Mouse (Mus musculus): ENCODE measurements at regions not wholly inside any gene's neighbourhood (a gene's known extent, or its start where the extent isn't known, plus 50 kb on each side); places are given as distances from the start of the nearest gene placed in this dataset.

GRCm38 (mm10) chr5:35162120-35162519 lies 56.6 kb upstream of the Lrpap1 start:
- TF ChIP-seq CEBPB (IDR thresholded peaks at IDR 0.05; ENCODE audit: insufficient read depth, poor library complexity, severe bottlenecking) (no peak), POLR2A (IDR thresholded peaks at IDR 0.05; ENCODE audit: insufficient read length, low read depth) (no peak), E2F4 (IDR thresholded peaks at IDR 0.05; ENCODE audit: insufficient read depth) (no peak), MYOD1 (IDR thresholded peaks at IDR 0.05; ENCODE audit: control insufficient read depth in 1 of 3, insufficient read length in 2 of 3, low read depth in 2 of 3) (no peak), MAX (IDR thresholded peaks at IDR 0.05; ENCODE audit: low read depth) (no peak), USF1 (IDR thresholded peaks at IDR 0.05; ENCODE audit: low read depth) (no peak), TCF12 (IDR thresholded peaks at IDR 0.05; ENCODE audit: insufficient read depth, poor library complexity, severe bottlenecking) (no peak), POLR2AphosphoS2 (IDR thresholded peaks at IDR 0.05; ENCODE audit: insufficient read length, low read depth) (no peak), REST (IDR thresholded peaks at IDR 0.05; ENCODE audit: insufficient read depth, insufficient read length) (no peak), MYOG (IDR thresholded peaks at IDR 0.05; ENCODE audit: control insufficient read depth in 1 of 3, insufficient read depth in 1 of 3, insufficient read length in 2 of 3, low read depth in 2 of 3) (no peak), SRF (IDR thresholded peaks at IDR 0.05; ENCODE audit: control insufficient read depth, insufficient read length, low read depth) (no peak), TCF3 (IDR thresholded peaks at IDR 0.05; ENCODE audit: insufficient read length, low read depth) (no peak)
